Mouse (Mus musculus): ENCODE measurements around the gene Sufu.
A peak's percentile ranks its signal among the peaks of the same experiment; 100 is the strongest.

Gene Sufu

DNA sequence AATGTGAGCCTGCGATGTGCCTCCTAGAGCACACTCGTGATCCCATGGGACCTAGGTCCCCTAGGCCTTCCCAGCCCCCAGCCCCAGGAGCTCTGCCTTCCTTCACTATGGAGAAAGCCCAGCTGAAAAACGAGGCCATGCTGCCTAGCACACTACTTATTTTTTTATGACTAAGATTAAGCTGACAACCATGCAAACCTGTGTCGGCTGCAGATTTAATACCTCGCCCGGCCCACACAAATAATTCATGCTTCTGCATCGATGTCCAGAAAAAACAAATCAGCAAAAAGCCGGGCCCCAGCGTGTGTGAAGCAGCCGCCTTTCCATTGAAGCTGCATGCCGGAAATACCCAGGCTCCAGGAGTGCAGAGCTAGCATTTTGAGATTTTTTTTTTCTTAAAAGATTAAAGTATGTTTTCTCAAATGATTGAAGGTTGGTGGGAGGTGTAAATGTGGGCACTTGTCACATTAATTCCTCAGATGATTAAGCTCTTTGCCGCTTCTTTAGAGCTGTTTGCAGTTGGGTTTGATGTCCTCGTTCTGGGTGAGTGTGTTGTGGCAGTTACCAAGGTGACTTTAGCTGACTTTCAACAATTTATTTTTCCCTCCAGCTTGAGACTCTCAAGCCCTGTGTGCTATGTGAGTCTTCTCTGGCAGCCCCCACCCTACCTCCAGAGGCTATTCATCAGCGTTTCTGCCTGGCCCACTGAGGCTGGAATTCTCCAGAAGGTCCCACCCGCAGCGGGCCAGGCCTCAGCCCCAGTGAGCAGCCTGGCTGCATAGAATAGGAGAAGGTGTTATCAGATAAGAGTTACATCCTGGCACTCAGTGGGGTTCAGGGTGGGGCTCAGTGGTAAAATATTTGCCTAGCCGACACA is 73.9 kb downstream of the Sufu start:
- DNase-seq = peak; percentile 33

DNA sequence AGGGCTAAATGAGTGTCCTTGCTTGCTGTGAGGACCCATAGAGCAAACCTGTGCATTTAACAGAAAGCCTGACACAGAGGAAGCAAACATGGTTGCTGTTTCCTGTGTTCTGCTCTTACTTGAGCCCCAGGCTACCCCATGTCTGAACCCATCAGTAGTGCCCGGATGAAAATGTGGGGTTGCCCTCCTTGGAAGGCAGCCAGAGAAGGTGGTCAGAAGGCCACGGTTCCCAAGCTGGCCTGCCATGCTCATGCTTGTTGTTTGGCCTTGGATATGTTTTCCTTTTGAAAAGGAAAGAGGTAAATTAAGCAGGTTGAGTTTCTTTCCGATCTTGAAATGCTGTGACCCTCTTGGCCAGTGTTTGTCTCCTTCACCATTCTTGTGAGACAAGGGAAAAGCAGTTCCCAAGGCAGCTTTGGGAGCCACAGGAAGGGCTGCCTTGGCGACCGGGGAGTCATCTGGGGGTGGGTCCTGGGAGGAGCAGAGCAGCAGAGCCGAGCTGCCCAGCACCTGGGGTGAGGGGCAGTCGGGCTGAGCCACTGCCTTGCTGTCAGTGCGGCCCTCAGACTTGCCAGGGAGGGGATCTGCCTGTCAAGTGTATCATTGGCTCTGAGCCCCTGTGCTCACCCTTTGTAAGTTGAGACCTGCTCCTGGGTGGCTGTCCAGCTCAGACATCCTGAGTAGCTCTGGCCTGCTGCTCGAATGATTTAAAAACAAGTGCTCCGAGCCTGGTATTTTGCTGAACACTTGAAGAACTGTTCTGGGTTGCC is 74.8 kb downstream of the Sufu start:
- DNase-seq = peak; percentile 62

DNA sequence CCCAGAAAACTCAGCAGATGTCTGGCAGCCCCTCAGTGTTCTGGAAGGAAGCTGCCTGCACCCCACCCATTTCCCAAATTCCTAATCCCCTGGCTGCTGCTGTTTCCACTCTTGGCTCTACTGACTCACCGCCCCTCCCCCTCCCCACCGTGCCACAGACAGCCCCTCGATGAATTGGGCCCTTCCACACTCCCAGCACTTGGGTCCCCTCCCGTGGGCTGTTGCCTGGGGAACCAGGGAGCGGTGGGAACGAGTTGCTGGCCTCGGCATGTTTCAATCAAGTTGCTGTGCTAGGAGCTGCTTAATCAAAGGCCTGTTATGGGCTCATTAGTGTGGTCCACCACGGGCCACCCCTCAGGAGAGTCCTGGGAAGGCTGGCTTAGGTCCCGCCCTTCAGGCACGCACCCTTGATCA is 80.7 kb downstream of the Sufu start:
- peak; percentile 62 for DNase-seq

DNA sequence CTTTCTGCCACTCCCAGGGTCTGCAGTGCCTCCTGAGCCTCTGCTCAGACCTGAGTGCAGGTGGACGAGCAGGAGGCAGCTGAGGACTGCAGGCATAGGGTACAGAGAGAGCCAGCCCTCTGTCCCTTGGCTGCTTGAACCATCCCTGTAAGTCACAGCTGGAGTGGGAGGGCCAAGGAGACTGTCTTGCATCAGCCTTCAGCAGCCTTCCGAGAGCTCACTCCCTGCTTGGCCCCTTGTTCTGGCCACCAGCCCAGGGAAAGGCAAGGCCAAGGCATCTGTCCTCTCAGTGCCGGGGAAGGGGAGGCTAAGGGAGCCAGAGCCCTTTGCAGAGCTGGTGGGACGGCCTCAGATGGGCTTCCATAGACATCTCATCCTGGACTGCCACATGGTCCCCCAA is 81.5 kb downstream of the Sufu start:
- peak; percentile 61 for DNase-seq

DNA sequence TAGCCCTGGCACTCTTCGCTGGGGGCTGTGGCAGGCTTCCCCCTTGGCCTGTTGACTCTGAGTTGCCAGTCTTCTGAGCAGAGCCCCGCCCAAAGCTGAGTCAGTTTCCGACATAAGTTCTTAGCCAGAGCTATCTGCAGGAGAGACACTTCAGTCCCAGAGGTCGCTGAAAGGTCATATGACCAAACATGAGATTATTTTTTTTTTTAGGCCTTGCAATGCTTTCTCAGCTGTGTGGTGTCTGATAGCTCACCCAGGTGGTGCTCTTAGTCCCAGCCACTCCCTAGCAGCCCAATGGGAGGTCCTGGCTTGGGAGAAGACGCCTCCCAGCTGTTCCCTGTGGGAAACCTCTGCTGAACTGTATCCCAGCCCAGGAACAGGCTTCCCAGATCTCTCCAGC is 82.1 kb downstream of the Sufu start:
- DNase-seq = peak; percentile 86

DNA sequence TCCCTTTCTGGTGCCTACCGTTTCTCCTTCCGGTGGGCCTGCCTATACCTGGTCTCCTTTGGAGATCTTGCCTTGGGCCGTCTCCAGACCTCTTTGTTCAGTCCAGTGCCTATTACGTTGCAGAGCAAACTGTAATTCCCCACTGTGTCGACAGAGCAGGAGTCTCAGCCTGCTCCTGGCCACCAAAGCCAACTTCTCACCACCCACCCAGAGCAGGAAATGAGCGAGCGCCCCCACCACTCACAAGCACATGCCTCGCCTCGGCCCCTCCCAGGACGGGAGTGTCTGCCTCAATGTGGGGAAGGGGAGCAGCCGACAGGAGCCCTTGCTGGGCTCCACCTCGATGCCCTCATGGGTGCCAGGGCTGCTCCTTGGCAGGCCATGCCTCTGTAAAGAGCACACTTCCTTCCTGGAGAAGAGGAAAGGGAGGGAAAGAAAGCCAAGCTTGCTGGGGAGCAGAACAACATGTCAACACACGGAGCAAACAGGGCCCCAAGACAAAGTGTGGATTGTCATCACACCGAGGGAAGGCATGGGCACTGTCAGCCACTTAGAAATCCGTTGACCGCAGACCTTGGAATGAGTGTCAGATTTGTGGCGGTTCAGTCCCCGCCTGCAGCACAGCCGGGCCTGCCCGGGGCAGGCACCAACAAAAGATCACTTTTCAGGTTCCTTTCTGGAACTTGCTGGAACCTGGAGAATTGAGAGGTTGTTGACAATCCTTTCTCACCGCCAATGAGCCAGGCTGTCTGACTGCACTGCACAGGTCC is 82.8 kb downstream of the Sufu start:
- peak; percentile 87 for DNase-seq

DNA sequence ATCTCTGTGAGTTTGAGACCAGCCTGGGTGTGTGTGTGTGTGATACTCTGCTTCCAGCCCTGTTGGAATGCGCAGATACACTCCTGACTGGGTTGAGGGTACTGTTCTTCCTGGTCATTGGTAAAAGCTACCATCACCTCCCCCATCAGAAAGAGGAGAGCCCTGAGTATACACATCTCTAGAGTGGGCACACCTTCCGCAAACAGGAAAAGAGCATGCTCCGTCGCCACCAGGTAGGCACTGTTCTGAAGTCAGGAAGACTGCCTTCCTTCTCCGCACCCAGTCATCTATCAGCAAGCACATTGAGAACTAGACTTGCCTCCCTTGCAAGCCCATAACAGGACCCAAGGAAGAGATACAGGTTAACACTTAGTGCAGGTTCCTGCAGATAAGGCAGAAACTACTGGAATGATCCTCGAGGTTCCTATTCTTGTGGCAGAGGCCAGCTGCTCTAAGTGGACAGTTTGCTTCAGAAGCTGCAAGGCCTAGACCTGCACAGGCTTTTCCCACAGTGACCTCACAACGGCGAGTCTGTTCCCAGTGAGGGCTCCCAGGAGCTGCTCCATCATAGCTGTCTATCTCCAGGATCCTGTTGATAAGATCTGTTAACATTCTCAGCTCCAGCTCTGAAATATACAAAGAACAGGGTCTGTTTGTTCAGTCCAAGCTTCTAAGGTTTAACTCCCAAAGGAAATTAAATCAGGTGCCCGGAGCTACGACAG is 84.1 kb downstream of the Sufu start:
- peak; percentile 61 for DNase-seq

DNA sequence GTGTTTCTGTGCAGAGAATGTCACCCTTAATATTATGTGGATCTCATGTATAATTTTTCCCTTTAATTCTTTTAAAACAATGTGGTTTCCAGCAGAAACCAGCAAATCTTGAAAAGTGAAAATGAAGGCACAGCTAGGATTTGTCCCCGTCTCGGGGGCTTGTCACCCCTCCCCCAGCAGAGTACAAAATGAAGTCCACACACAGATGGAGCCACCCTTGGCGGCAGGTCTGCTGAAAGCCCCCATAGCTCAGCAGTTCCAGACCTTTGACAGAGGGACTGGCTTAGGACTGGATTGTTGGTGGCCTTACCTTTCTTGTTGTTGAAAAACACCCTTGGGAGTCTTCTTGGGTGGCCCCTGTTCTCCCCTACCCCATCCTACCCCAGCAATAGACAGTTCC is 84.7 kb downstream of the Sufu start:
- DNase-seq = no peak

DNA sequence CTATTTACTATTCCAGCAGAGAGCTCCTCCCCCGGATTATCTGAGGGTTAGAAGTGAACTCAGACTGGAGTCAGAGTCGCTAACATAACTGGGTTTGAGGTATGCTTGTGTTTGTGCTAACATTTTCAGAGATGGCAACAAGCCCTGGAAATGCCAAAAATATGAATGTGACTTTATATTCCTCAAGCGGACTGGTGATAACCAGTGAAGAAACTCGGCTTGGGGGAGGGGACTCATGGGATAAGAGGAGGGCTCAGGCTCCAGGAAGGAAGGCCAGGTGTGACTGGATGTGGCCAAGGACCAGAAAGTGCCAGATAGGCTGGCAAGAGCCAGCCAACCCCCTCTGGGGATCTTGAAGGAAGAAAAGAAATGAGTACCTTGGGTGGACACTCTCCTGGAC is 85.1 kb downstream of the Sufu start:
- peak; percentile 61 for DNase-seq

DNA sequence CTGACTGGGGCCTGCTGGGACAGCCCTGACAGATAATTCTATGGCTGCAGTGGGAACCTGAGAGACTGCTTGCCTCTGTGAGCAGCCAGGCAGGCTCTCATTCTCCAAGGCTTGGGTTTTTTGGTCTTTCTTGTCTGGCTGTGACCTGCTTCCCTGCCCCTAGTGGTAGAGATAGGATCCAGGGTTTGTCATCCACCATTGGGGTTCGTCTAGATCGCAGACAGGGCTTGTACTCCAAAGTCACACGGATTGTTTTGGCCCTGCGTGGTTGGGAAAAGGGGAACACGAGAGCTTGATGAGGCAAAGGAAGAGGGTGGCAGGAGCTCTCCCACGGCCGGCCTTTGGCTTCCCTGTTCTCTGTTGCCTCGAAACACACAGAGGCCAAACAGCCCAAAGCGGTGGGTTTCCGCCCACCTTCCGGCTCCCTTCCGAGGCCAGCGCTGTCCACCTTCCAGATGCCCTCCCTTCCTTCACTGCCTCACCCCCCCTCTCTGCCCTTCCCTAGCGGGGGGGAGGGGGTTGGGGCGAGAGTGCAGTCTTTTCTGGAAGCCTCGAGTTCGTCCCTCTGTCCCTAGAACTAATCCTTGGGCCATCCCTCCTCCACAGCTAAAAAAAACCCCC is 86.3 kb downstream of the Sufu start:
- peak; percentile 58 for DNase-seq

DNA sequence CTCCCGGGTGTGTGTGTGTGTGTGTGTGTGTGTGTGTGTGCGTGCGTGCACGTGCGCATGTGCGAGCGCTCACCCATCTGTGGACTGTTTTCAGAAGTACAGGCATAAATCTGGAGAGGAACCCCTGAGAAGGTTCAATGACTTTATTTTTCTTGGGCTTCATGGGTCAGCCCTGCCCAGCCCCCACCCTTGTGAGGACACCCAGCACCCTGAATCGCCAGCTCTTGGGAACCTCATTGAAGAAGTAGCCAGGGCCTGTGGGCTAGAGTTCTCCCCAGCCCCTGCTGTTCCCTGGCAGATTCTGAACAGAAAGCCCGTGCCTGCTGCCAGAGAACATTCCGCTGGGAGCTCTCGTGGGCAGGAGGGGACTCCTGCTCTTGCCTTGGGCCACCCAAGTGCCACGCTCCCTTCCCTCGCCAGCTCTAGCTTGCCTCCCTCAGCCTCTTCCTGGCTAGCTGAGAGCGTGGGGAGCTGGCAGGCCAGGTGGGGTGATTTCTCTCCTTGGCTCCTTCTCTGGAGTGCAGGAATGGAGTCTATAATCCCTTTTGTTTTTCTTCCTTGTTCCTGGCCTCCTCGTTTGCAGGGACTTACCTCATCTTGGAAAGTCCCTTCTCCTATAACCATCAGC is 87.1 kb downstream of the Sufu start:
- peak; percentile 66 for DNase-seq

DNA sequence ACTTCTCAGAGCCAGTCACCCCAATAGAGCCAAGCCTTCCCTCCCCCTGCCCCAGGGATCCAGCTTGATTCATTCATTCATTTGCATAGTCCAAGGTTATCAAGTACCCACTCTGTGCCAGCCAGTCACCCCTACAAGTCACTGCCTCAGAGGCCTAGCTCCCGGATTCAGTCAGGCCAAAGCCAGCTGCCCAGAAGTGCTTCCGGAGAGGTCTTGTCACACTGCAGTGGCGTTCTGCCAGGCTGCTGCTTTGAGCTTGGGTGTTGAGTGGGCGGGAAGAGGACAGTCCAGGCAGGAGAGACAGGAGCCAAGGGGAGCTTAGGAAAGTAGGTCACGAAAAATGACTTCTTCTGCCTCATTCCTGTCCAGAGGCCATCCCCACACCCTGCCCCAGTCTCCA is 87.8 kb downstream of the Sufu start:
- peak; percentile 93 for DNase-seq

DNA sequence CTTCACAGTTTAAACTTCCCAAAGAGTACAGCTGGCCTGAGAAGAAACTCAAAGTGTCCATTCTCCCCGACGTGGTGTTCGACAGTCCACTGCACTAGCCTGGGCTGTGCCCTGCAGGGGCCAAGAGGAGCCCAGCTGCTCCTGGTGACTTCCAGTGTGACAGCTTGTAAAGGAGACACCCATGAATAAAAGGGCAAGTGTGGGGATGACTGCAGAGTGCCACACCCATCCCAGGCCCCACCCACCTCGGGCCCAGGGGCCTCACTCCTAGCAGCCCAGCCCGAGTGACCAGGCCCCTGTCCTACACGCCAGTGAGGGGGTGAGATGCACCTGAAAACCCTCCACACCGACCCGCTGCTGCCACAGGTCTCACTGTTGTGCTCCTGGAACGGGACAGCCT is 89.2 kb downstream of the Sufu start:
- no peak for DNase-seq

DNA sequence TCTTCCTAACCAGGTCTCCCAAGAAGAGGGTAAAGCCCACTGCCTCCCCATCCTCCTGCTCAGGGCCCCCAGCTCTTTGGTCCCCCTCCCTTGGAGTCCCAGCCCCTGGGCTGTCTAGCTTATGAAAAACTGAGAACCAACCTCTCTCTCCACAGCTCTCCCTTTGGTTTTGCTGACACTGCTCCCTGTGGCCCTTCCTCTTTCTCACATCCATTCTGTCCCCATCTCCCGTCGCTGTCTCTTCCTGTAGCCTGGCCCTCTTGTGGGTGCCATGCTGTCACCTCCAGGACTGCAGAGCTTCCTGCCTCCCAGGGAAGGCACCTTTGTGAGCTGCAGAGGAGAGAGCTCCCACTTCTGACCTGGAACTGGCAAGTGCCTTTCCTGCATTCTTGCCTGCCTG is 90.0 kb downstream of the Sufu start:
- DNase-seq = no peak

DNA sequence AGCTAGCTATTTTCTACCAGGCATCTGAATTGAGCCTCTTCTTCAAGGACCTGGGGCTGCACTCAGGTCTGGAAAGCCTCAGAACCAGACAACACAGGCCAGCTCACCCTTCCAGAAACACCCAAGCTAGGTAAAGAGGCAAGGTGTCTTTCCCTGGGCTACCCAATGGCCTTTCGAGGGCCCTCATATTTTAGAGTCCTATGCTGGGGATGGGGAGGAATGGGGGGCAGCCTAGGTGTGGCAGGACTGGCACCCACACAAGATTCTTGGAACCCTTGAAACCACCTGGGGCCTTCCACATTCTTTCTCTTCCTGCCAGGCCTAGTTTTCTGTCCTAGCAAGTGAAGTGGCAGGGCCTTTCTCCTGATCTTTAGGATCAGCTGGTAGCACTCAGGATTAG is 92.8 kb downstream of the Sufu start:
- no peak for DNase-seq

DNA sequence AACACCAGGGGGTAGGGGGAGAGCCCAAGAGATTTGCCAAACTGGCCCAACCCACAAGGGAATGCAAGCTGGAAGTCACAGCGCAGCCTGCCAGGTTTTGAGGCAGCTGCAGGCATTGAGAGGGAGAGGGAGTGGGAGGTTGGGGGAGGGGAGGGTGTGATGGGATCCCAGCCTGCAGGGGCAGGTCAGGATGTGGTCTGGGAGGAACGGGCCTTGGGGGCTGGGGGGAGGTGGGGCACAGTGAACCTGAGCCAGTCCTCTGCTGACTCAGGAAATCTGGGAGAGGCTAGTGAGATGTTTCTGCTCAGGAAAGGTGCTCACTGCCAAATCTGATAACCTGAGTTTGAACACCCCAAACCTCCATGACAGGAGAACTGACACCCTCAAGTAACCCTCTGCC is 93.9 kb downstream of the Sufu start:
- DNase-seq = peak; percentile 87

DNA sequence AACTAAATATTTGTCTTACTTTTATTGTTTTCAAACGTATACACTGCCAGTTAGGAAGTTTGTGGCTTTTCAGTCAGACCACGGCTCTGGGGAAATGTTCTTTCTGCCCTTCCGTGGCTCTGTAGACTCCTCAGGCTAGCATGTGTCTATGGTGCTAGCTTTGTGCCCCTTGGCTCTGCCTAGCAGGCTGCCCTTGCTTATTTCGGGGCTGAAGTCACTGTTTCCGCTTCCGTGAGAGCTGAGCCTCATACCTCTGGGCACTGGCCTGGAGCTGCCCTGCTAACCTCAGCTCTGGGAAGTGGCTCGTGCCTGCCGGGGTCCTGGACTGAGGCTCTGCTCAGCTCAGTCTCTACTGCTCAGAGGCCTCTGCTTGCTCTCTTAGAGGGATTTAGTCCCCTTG is 98.4 kb downstream of the Sufu start:
- DNase-seq = no peak

DNA sequence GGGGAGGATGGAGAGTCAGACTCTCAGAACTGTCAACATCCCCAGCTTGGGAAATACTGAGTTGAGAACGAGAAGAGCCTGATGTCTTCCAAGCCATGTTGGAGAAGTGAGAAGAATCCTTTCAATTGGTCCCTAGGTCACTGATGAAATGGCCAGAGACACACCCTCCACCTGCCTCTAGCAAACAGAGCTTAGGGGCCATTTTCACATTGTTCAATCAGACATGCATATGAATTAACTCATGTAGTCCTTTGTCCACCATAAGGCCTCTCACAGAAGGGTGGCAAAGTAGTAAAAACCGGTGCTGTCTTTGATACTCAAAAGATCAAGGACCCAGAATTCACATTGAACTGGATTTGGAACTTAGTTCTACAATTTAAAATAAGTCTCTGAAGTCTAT is 100.5 kb downstream of the Sufu start:
- DNase-seq = no peak

DNA sequence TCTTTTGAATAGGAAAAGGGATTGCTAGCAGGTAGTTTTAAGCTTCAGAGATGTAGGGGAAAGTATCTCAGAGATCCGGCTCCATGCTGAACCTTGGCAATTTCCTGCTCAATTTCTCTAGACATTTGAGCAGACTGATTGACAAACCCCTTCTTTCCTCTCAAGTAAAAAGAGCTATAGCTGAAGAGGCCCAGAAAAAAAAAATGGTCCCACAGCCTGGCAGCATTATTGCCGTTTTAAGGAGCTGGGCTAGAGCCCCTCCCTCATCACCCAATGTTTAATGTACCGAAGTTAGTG is 102.8 kb downstream of the Sufu start:
- no peak for DNase-seq

DNA sequence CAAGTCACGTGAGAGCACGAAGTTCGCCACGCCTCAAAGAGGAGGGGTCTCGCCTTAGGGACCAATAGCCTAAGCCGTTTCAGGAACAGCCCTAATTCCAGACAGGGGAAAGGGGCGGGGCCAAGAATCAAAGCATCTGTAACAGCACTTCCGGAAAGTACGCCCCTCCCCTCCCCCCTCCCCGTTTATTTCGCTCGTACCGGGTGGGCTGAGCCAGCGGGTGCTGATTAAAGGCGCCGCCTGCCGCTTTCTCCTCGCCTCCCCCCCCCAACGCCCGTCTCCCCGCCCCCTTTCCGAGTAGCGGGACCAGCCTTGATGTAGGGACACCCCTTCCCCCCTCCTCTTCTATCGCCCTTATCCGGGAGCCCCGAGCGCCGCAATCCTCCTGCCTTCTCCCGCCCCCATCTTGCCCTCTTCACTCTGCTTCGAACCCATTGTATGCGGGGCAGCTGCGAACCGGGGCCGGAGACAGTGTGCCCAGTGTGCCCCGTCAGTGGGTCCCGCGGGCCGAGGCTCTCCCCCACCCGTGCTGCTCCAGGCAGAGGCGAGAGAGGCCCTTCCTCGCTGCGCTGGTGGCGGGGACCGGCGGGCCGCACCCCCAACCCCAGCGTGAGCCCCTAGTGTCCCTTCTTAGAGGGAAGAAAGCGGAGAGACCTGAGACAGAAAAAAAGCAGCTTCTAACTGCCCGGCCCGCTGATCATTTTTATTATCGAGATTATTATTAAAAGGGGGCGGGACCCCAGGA is 103.3 kb downstream of the Sufu start:
- DNase-seq = peak; percentile 100
